Mouse (Mus musculus) right cerebral cortex, adult 18-20 months (tissue): ENCODE measurements at regions not wholly inside any gene's neighbourhood (a gene's known extent, or its start where the extent isn't known, plus 50 kb on each side); places are given as distances from the start of the nearest gene placed in this dataset.

ENCODE experiments used
- DNase-seq: peaks from one replicate; pipeline ENCODE4 v3.0.0; 2022; ENCODE audit warnings: mixed read lengths

DNA sequence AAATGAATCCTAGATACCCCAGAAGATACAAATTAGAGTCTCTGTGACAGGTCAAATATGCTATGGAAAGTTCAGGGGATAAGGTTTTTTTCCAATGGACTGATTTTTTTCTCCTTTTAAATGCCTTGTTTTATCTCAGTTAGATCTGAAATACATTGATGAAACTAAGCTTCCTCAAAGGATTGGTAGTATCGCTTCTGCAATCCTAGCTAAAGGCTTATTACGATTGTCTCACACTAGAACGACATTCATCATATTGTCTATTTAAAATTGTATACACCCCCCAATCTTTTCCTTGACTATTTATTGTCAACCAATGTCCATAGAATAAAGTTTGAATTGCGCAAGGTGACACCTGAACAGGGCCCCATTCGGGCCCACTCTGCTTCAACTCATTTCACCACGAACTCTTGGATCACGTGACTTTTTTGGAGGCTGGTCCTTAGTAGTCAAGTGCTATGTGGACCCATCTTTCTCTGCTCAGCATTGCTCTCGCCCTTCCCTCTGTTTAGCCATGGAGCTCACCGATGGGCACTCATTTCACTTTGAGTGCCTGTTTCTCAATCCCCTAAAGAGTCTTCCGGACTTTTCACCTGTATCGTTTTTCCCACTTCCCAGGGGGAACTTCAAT lies 85.6 kb upstream of the Ednrb start:
- DNase-seq, result no peak

- DNase-seq, result no peak
Measured at GRCm38 (mm10) chr14:103929155-103929729, 85.0 kb upstream of the Ednrb start.

- no peak for DNase-seq
Measured at GRCm38 (mm10) chr14:103920169-103920568, 76.0 kb upstream of the Ednrb start.

DNA sequence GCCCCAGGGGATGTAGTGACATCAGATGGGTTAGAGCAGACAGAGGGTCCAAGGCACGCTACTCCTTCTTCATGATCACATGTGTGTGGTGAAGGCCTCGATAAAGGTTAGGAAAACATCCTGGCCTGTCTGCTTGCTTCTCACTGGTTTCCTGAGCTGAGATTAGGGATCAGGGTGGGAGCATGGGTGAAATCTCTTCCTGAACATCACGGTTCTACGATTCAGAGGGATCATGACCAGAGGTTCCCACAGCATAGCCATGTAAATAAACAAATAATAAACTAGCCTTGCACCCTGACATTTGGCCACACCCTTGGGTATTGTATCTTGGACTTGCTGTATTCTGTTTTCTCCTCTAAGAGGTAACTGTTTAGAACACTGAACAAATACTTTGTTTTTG lies 75.2 kb upstream of the Ednrb start:
- no peak for DNase-seq

DNA sequence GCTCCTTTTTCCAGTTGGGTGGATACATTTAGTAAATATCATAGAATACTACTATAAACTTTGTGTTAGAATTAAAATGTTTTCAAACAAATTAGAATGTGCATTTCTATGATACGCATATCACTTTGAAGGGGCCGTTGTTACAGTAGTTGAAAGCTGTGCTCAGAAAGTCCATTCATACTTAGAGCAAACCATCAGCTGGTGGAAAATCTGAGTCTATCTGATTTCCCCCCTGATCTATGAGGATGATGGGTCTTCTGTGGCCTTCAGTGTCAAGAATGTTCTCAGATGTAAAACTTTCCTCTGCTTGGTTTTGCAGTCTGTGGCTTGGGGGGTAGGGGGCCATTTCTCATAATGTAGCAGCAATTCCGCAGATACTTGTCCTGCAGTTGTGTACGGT lies 69.3 kb upstream of the Ednrb start:
- no peak for DNase-seq

DNA sequence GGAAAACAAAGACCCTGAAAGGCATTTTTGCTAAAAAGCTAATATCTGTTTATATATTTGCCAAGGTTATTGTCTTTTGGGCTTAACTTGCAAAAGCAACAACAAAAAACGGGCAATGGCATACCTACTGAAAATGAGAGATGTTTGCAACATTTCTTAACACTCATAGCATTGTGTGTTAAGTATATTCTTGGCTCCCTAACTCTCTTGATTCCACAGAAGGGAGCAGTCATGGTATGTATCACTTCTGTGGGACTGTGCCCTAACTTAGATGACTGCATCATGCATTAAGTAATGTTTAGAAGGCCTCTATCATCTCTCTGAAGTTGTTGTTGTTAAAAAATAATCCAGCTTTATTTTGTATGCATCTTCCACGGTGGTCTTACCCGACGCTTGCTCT lies 67.5 kb upstream of the Ednrb start:
- no peak for DNase-seq

- DNase-seq, result no peak
Measured at GRCm38 (mm10) chr14:103911280-103911679, 67.1 kb upstream of the Ednrb start.

GRCm38 (mm10) chr14:103906417-103907070 lies 62.3 kb upstream of the Ednrb start:
- DNase-seq, result no peak

DNA sequence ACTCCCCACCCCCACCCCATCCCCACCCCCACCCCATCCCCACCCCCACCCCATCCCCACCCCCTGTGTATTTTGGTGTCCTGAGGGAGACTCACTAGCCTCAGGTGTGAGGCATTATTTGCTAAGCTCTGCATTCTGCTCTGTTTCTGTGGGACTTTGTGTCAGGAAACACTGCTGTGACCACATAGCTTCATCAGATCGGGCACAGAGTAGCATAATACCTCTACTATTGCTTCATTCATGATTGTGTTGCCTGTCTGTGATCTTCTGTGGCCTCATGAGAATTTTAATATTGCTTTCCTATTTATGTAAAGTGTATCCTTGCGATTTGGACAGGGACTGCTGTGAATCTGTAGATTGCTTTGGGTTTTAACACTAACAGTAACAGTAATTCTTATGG lies 56.6 kb upstream of the Ednrb start:
- no peak for DNase-seq

GRCm38 (mm10) chr14:103899111-103899814 lies 55.1 kb upstream of the Ednrb start:
- DNase-seq, result no peak

- no peak for DNase-seq
Measured at GRCm38 (mm10) chr14:103898689-103899088, 54.5 kb upstream of the Ednrb start.

- no peak for DNase-seq
Measured at GRCm38 (mm10) chr14:103895261-103895660, 51.1 kb upstream of the Ednrb start.
